Mouse (Mus musculus): ENCODE measurements at regions not wholly inside any gene's neighbourhood (a gene's known extent, or its start where the extent isn't known, plus 50 kb on each side); places are given as distances from the start of the nearest gene placed in this dataset.

DNA sequence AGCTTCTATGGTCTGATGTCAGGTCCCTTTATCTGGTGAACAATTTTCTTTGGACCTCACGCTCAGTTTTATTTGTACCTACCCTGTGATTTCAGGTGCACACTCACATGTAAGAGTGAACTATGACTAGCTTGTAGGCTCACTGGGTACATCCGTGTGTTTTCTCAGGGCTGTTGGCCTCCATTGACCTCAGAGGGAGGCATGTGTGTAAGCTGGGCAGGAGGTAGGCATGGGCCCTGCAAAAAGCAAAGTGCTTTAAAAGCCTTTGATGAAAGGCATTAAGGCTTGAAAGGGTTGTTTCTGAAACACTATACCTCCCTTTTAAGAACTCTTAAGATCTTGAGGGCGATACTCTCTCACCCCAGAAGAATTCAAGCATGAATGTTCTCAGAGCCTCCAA lies 112.9 kb upstream of the Gdnf start:
- no peak for DNase-seq

DNA sequence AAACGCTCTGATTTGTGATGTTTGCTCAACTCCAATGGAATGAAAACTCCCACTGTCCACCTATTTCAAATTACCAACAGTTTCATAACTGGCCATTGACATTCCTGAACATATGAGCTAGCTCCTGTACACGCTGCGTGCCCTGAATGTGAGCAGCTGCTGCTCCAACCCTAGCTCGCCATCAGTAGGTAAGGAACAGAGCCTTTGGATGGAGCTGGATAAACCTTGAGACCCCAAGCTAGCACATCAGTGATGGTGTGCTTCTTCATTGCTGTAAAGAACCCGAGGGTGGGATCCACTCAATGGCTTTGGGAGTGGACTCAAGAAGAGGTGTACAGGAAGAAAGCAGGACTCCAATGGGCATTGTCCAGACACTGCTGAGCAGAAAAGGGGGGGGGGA lies 101.8 kb upstream of the Gdnf start:
- no peak for DNase-seq

DNA sequence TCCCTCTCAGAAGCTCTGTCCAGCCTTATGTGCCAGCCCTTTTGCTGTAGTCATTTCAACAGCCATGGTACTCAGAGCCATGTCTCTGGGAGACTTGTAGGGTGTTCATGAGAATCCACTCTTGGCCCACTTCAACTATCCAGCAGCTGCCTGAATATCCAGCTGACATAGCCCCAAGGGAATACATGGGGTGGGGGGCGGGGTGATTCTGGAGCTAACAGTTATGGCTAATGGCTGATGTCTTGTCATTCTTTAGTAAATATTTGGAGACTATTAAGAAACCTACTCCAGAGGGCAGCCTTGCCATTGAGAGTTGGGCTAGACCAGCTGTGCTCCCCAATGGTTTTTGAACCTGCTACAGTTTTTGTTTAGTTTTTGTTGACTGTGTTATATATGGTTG lies 96.0 kb upstream of the Gdnf start:
- no peak for DNase-seq

DNA sequence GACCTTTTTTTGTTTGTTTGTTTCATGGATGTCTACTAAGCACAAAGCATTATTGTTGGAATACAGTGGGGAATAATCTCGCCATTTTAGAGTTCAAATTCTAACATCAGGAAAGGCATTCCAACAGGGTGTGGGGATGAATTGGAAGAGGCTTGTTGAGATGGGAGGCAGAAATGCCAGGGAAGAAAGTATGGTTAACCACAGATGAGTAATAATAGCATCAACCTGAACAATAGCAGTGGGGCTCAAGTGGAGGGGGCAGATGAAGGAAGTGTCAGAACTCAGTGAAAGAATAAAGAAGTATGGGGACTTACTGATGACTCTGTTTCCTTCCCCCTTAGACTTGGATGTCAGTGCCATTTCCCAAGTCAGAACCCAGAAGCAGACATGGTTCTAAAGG lies 94.5 kb upstream of the Gdnf start:
- no peak for DNase-seq

DNA sequence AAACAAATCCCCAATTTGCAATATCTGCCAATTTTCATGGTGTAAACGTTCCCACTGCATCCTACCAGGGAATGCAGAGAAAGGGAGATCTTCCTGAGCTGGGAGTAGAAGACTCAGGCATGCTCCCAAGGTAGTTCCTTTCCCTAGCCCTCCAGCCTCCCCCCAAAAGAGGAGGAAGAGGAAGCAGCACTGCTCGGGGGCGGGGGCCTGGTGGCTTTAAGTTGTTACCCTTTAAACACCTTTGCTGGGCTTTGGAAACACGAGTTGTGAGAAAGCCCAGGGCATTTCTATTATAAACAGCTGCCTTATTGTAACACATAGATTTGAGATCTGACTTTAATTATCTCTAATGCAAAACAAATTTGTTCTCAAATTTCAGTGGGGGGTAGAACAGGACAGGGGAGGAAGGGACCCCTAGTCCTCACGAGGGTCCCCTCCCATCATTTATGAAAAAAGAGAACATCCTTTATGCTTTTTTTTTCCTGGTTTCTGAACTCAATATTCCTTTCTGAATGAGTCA lies 87.4 kb upstream of the Gdnf start:
- DNase-seq = no peak

DNA sequence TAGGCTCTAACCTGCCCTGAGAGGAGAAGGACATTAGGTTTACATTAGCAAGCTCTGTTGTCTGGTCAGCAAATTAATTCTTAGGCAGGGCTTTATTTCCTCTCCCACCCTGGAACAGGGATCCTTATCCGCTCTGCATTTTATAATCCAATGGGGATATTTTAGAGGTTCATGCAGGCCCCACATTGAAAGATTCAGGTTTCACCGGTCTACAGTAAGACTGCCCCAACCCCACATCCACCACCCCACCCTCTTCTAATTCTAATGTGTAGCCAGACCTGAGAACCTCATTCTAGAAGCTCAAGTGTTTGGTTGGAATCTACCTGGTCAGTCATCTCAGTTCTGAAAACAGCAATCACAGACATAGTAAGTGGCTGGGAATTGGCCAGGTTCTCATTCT lies 86.9 kb upstream of the Gdnf start:
- DNase-seq = no peak

DNA sequence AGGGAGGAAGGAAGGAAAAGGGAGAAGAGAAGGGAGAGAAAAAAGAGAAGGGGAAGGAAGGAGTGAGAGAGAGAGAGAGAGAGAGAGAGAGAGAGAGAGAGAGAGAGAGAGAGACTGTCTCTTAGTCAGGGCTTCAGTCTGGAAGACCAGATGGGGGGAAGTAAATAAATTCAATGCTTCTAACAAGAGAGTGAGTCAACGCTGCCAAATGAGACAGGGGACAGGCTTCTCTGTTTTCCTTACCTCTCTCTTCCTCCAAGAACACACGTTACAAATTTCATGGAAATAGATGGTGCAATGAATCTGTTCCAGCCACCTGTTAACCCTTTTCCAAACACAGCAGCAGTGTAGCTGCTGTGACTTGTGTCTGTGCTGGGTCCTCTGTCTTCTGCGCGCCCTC lies 85.1 kb upstream of the Gdnf start:
- no peak for DNase-seq

DNA sequence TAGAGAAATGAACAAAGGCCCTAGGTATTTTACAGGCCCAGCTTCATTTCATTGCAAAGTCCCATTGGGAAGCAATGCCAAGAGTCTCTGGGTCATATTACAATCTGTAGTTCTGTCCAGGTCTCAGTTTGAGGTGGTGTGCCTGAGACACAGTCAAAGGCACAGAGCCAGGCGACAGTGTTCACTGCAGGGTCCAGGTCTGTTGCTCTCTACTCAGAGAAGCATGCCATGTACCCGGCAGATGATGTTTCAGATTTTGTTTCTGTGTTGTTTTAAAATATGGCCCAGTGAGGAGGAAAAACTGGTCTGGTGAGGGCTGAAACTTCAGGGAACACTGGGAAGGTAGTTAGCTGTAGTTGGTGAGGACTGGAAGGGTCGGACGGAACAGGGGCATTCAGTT lies 63.1 kb upstream of the Gdnf start:
- no peak for DNase-seq

DNA sequence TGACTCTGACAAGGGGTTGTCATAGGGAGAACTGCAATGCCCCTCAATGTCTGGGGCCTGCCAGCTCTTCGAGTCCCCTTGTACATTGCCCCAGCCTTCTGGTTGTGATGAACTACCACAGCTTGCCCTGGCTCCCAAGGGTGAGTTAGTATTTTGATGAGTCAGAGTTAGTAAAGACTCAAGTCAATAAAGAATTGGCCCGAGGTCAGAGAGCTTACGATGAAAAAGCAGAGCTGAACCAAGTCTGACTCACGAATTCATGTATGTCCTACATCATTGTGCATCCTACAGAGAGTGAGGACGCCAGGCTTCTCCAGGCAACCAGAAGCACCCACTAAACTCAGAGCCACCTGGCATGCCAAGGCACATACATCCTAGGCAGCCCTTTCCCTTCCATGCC lies 60.2 kb upstream of the Gdnf start:
- no peak for DNase-seq

Data from thymus, postnatal 4 days (tissue).